Mouse (Mus musculus) adipose tissue, adult 10 weeks (tissue): ENCODE measurements around the gene Ccdc154. TPM values are rescaled to one million over a fixed set of nuclear protein-coding genes. Genes with fewer than 3 reads are reported as not detected.

ENCODE experiments used
- polyA plus RNA-seq: library from polyadenylated mRNA; stranded (reverse); fragments of 350-450 nt; fragmentation: Illumina TruSeq; extraction: RNeasy Lipid Tissue Mini Kit (QIAGEN cat#74804); gene quantifications from one replicate; pipeline ENCODE4 v1.2.3, GENCODE M21; 2014; ENCODE audit warnings: low read depth, low replicate concordance

The Ccdc154 gene
- polyA plus RNA-seq, result 0.20 TPM

DNA sequence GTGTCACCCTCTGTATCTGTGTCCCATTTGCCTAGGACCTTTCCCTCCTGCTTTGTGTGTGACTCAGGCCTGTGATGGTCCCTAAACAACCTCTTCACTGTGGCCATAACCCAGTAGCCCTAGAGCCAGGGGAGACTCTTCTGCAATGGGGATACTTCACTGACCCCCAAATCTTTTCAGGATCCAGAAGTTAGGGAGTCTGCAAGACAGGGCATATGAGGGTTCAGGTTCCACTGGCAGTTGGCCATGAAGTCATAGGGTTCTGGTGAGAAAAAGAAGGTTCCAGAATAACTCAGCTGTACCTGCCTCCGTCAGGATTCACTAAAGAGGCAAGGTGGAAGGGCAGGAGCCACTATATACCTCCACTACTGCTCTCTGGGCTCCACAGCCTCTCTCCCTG is at the start of gene Ccdc154:
Gene Ccdc154, plus strand, starts transcription at position 301 of the 400 bp plus-strand sequence.

DNA sequence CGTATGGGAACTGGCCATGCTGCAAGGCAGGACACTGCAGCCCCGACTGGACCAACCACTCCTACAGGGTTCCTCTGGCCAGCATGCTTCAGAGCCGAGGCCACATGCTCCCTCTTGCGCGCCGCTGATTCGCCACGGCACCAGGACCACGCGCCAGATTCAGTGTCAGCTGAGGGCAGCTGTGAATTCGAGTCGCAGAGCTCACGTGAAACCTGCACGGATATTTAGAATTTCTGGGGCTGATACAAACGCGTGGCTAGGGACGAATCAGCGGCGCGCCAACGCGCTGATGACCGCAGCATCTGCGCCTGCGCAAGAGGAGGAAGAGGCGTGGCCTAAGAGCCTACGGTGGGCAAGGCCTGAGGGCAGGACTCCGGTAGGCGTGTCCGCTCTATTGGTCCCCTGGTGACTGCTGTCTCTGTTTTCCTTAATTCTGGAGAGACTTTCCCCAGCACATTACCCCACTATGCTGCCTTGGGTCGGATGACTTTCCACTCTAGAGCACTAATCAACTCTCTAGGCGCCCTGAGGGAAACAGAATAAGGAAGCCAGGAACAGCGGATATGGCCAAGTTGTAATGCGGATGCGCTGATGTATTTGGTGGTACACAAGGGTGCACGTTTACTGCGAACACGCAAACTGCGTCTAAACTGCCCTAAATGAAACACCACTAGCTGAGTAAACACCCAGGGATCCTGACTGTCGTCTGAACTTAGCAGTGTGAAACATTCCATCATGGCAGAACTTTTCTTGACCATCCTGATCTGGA is 46.4 kb upstream of the Ccdc154 start, which contains the start of gene Telo2:
Gene Telo2, minus strand, starts transcription at position 304 of the 769 bp plus-strand sequence.

DNA sequence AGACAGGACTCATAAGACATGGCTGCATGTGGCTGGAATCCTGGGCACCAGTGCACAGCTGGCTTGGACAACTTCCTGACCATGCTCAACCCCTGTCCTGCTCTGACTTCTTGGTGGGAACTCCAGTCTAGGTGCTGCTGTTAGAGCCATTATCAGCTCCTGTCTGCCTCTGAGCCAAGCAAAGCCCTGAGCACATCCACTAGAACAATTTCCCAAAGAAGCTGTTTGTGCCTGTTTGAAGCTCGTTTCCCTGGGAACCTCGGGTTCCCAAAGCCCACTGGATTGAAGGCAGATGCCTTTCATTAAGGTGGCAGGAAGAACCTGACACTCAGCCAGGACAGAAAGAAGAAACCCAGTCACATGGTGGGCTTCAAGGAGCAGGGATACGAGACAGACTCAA is 41.9 kb upstream of the Ccdc154 start, which contains the start of gene Ptx4:
Gene Ptx4, plus strand, starts transcription at position 355 of the 400 bp plus-strand sequence.

DNA sequence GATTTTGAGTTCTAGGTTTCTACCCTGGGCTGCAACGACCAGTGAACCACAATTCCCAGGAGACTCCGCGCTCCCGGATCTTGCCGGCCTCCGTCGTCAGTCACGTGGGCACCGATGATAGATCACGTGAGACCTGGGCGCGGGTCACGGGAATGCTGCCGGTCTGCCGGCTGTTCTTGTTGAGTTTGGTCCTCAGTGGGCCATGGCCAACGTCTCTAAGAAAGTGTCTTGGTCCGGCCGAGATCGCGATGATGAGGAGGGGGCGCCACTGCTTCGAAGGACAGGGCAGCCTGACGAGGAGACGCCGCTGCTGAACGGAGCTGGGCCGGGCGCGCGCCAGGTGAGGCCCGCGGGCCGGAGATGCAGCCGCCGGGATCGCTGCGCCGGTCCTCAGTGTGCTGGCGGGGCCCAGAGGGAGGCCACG is 29.0 kb upstream of the Ccdc154 start, which contains the start of gene Clcn7:
Gene Clcn7, plus strand, starts transcription at position 117 of the 424 bp plus-strand sequence.

DNA sequence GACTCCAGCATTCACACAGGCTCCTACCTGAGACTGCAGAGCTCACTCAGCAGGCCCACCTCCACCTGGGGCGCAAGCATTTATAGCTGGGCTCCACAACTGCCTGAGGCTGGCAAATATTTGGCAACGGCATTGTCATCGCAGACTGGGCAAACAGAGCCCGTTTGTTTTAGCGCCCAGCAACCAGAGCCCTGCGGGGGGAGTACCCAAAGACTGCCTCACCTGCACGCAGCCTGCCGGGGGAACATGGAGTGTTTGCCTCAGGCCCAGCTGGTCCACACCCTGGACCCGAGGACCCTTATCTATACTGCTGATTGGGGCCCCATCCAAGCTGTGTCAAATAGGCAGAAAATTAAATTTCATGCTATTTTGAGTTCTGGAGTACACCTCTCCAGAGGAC is 13.2 kb downstream of the Ccdc154 start, which contains the start of gene Gm38655:
Gene Gm38655, minus strand, starts transcription at position 61 of the 400 bp plus-strand sequence.

DNA sequence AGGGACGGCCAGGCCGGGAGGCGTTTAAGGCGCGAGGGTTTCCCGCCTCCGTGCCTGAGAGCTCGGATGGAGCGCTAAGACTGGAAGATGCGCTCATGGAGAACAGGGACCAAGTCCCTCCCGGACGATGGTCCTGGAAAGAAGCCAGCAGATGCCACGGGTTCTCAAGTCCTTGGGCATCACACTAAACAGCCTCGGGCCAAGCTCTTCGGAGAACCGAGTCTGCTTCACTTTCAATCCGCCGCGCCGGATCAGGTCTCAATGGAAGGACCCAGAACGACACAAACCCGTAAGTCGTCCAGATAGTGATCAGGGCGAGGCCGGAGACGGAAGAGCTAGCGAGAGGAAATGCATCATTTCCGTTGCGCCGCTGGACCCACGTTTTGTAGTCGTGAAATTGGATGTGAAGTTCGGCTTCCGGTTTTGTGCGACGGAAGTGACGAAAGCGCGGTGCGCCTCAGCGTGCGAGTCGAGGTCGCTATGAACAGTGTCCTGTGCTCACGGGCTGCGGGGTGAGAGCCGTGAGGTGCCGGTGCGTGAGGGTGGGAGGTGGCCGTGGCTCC is 21.9 kb downstream of the Ccdc154 start, which contains the start of gene BC003965:
Gene BC003965, plus strand, starts transcription at position 426 of the 563 bp plus-strand sequence.

DNA sequence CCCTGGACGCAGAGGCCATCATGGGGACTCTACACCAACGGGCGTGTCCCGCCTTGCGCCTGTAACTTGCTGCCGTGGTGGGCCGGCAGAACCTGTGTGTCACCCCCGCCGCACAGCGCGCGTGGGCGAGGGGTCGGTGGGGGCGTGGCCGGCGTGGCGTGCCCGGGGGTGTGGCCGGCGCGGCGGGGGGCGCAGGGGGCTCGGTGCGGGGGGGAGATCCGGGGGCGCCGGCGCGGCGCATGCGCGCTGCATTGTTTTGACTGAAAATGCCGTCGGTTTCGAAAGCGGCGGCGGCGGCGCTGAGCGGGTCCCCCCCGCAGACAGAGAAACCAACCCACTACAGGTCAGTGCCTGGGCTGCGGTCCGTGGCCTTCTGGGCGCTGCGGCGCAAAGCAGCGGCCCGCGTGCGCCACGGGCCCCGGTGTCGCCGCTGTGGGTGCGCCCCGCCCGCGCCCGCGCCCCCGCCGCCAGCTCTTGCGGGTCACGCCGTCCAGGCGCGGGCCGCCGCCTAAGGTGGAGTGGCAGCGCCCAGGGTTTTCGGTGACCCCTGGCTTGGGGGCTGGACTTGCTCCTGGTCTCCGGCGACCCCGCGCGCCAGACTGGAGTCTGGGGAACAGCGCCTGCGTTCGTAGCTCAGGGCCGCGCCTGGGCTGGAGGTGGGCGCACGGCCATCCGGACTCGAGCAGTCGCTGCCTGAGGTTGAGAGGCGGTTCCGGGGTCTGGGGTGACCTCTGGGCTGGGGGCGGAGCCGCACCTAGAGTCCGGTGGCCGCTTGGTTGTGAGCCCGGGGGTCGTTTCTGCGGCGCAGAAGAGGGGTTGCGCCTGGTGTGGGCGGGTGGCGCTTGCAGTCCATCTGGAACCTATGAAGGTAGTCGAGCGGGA is 26.1 kb downstream of the Ccdc154 start, which contains the start of gene Unkl:
Gene Unkl, plus strand, starts transcription at position 248 of the 882 bp plus-strand sequence.

Other genes starting within 250 kb of the Ccdc154 start
- gene Mapk8ip3, start 225.5 kb upstream of the Ccdc154 start, polyA plus RNA-seq, result 54.7 TPM
- 49.4 TPM for gene Jpt2, start 201.8 kb upstream of the Ccdc154 start, polyA plus RNA-seq
- 15.0 TPM for gene Cramp1l, start 146.7 kb upstream of the Ccdc154 start, polyA plus RNA-seq
- gene Ift140, start 146.4 kb upstream of the Ccdc154 start, polyA plus RNA-seq, result 18.5 TPM
- gene Tmem204, start 78.9 kb upstream of the Ccdc154 start, polyA plus RNA-seq, result 21.5 TPM
- gene Telo2, start 46.5 kb upstream of the Ccdc154 start, polyA plus RNA-seq, result 26.1 TPM
- gene Ptx4, start 41.7 kb upstream of the Ccdc154 start, polyA plus RNA-seq, result not detected
- 66.5 TPM for gene Clcn7, start 29.1 kb upstream of the Ccdc154 start, polyA plus RNA-seq
- gene Gm38655, start 13.0 kb downstream of the Ccdc154 start, polyA plus RNA-seq, result 1.1 TPM
- gene BC003965, start 22.1 kb downstream of the Ccdc154 start, polyA plus RNA-seq, result 12.7 TPM
- 13.4 TPM for gene Unkl, start 25.9 kb downstream of the Ccdc154 start, polyA plus RNA-seq
- gene Gnptg, start 77.7 kb downstream of the Ccdc154 start, polyA plus RNA-seq, result 42.7 TPM
- 19.2 TPM for gene Tsr3, start 77.7 kb downstream of the Ccdc154 start, polyA plus RNA-seq
- 3.1 TPM for gene Baiap3, start 93.9 kb downstream of the Ccdc154 start, polyA plus RNA-seq
- 213 TPM for gene Ube2i, start 112.2 kb downstream of the Ccdc154 start, polyA plus RNA-seq
- 0.43 TPM for gene Prss34, start 135.9 kb downstream of the Ccdc154 start, polyA plus RNA-seq
- gene Prss28, start 146.2 kb downstream of the Ccdc154 start, polyA plus RNA-seq, result not detected
- not detected for gene Prss29, start 156.2 kb downstream of the Ccdc154 start, polyA plus RNA-seq
- gene Tpsab1, start 183.1 kb downstream of the Ccdc154 start, polyA plus RNA-seq, result 0.97 TPM
- 9.6 TPM for gene Tpsb2, start 203.8 kb downstream of the Ccdc154 start, polyA plus RNA-seq
- not detected for gene Tpsg1, start 206.8 kb downstream of the Ccdc154 start, polyA plus RNA-seq